Mouse (Mus musculus) gastrocnemius, adult 18-20 months (tissue): Measurements from ENCODE around the gene Mettl26. TPM values are rescaled to one million over a fixed set of nuclear protein-coding genes. Genes with fewer than 3 reads are reported as not detected.

Experiments used
- DNase-seq: peaks from one replicate; pipeline ENCODE4 v3.0.0; 2021; ENCODE audit warnings: low spot score
- microRNA-seq: library from miRNA; unstranded; fragments of <30 nt; microRNA quantifications from one replicate; pipeline ENCODE4 v1.2.0, GENCODE M21; 2021
- total RNA-seq, 2 experiments: library from RNA; stranded (reverse); gene quantifications; 2 replicates each; pipeline ENCODE4 v1.2.3; 2021

Mettl26 gene
- total RNA-seq, 2 experiments from 2014 or later, result 25.4 to 33.4 TPM

- peak; percentile 100 for DNase-seq
These were observed 45.1 kb downstream of the Mettl26 start for GRCm38 (mm10) chr17:25919786-25920642.

DNA sequence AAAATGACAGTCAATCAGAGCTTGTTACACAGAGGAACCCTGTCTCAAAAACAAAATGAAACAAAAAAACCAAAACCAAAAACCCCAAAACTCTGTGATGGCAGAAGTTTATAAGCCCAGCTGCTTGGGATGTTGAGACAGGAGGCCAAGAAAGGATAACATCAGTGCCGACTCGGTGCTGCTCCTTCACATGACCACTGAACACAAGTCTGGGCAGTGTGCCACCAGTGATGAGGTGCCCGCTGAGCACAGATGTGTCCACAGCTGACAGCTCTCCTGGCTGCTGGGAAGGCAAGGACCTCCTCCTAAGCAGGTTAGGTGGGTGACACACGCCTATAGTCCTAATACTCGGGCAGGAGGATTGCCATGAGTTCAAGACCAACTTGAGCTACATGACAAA, 47.2 kb downstream of the Mettl26 start:
- DNase-seq, result no peak

DNA sequence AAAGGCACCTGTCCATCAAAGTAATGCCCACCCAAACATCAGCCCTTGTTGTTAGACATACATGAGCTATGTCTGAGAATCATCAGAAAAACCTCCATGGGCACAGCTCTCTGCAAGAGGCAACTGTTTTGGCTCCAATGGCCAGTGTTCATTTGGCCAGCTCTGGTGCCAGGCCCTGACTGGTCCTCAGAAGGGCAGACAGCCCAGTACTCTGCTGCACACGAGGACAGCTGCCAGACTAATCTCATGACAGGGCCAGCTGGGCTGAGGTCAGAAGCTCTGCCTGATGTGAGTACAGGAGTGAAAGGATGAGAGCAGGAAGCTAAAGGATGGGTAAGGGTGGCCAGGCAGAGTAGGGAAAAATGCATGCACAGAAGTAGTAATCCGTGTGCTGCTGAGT, 50.5 kb downstream of the Mettl26 start:
- DNase-seq, result peak; percentile 84

Small RNAs within 50 kb of the gene (microRNA-seq; reads per million reads assigned to microRNA genes)
- gene Mir3082, result not detected

Other genes starting within 250 kb of the Mettl26 start
- gene Gng13, start 157.9 kb upstream of the Mettl26 start, total RNA-seq, result not detected
- gene Chtf18, start 147.7 kb upstream of the Mettl26 start, total RNA-seq, result 1 to 10 TPM in 1 of 2 experiments, under 1 TPM in 1; 0.47 to 1.1 TPM
- 1 to 10 TPM; 3.5 to 4.2 TPM for gene Rpusd1, start 147.4 kb upstream of the Mettl26 start, total RNA-seq
- not detected for gene Mslnl, start 139.0 kb upstream of the Mettl26 start, total RNA-seq
- under 1 TPM; 0.26 to 0.46 TPM for gene Msln, start 120.7 kb upstream of the Mettl26 start, total RNA-seq
- gene Narfl, start 101.3 kb upstream of the Mettl26 start, total RNA-seq, result 10 to 100 TPM; 27.3 to 29.2 TPM
- gene Haghl, start 89.4 kb upstream of the Mettl26 start, total RNA-seq, result 10 to 100 TPM; 10.6 to 10.7 TPM
- gene Ccdc78, start 88.5 kb upstream of the Mettl26 start, total RNA-seq, result not detected
- 10 to 100 TPM; 42.2 to 46.8 TPM for gene Fam173a, start 82.2 kb upstream of the Mettl26 start, total RNA-seq
- gene AC134908.4, start 79.4 kb upstream of the Mettl26 start, total RNA-seq, result not detected
- gene Metrn, start 77.9 kb upstream of the Mettl26 start, total RNA-seq, result 10 to 100 TPM; 40.1 to 48.4 TPM
- gene Fbxl16, start 66.0 kb upstream of the Mettl26 start, total RNA-seq, result under 1 TPM; 0.62 to 0.91 TPM
- 1 to 10 TPM; 9.6 to 9.8 TPM for gene Wdr24, start 51.4 kb upstream of the Mettl26 start, total RNA-seq
- 10 to 100 TPM; 12.6 to 14.2 TPM for gene Jmjd8, start 46.2 kb upstream of the Mettl26 start, total RNA-seq
- 10 to 100 TPM; 88.4 to 92.9 TPM for gene Stub1, start 41.7 kb upstream of the Mettl26 start, total RNA-seq
- gene Rhbdl1, start 37.8 kb upstream of the Mettl26 start, total RNA-seq, result 10 to 100 TPM; 10.7 to 14.7 TPM
- 10 to 100 TPM; 10.0 to 11.8 TPM for gene Gm20683, start 33.3 kb upstream of the Mettl26 start, total RNA-seq
- gene Rhot2, start 30.2 kb upstream of the Mettl26 start, total RNA-seq, result 10 to 100 TPM; 72.4 to 72.9 TPM
- under 1 TPM; 0.55 to 0.64 TPM for gene Wdr90, start 13.6 kb upstream of the Mettl26 start, total RNA-seq
- gene Mcrip2, start 6.3 kb upstream of the Mettl26 start, total RNA-seq, result 100 to 1,000 TPM in 1 of 2 experiments, 10 to 100 TPM in 1; 84.2 to 102 TPM
- gene Wfikkn1, start 5.8 kb downstream of the Mettl26 start, total RNA-seq, result under 1 TPM; 0.43 to 0.62 TPM
- 10 to 100 TPM in 1 of 2 experiments, 1 to 10 TPM in 1; 7.6 to 11.1 TPM for gene Rab40c, start 44.7 kb downstream of the Mettl26 start, total RNA-seq
- 10 to 100 TPM; 19.9 to 22.2 TPM for gene Pigq, start 69.9 kb downstream of the Mettl26 start, total RNA-seq
- gene Nhlrc4, start 69.9 kb downstream of the Mettl26 start, total RNA-seq, result not detected
- not detected for gene A930017K11Rik, start 77.5 kb downstream of the Mettl26 start, total RNA-seq
- gene Capn15, start 110.7 kb downstream of the Mettl26 start, total RNA-seq, result 1 to 10 TPM; 4.4 to 6.5 TPM
- 10 to 100 TPM; 88.9 to 96.2 TPM for gene Rab11fip3, start 194.5 kb downstream of the Mettl26 start, total RNA-seq
- gene Decr2, start 215.3 kb downstream of the Mettl26 start, total RNA-seq, result 1 to 10 TPM; 2.6 to 2.8 TPM
- 1 to 10 TPM; 2.5 to 2.9 TPM for gene Nme4, start 220.5 kb downstream of the Mettl26 start, total RNA-seq
- gene Tmem8, start 238.2 kb downstream of the Mettl26 start, total RNA-seq, result 1 to 10 TPM; 2.0 to 3.9 TPM
- 10 to 100 TPM; 57.4 to 66.2 TPM for gene Mrpl28, start 248.4 kb downstream of the Mettl26 start, total RNA-seq